Mouse (Mus musculus) gastrocnemius, adult 2 months (tissue): ENCODE results near the gene Birc3. TPM values are rescaled to one million over a fixed set of nuclear protein-coding genes. Genes with fewer than 3 reads are reported as not detected.
"Not testable (repeated sequence)": the region's sequence is repeated elsewhere in the genome, so short reads cannot be mapped to it uniquely, and the experiment has no call there.

Experiments
- DNase-seq: peaks from one replicate; pipeline ENCODE4 v3.0.0; 2022
- H3K27ac ChIP-seq: fragments of 200-600 bp; 2 replicates; pipeline ENCODE4 v1.8.1; 2022; ENCODE audit warnings: mild to moderate bottlenecking
- H3K4me3 ChIP-seq: fragments of 200-600 bp; 2 replicates; pipeline ENCODE4 v1.8.1; 2022; ENCODE audit warnings: mild to moderate bottlenecking, moderate library complexity
- CTCF ChIP-seq: fragments of 200-600 bp; IDR thresholded peaks from 2 replicates; pipeline ENCODE4 v1.8.1; 2022; ENCODE audit warnings: antibody characterized with exemption, mild to moderate bottlenecking, moderate library complexity
- intact Hi-C: fragments of 180-260 bp; cut with DNase I; formaldehyde crosslinking; loops from one replicate; pipeline ENCODE4 v1.15.1; 2025
- total RNA-seq, 2 experiments: library from RNA; stranded (reverse); gene quantifications; 2 replicates each; pipeline ENCODE4 v1.2.3; 2021

The Birc3 gene
- total RNA-seq, 2 experiments from 2014 or later, result 6.0 to 8.8 TPM

DNA sequence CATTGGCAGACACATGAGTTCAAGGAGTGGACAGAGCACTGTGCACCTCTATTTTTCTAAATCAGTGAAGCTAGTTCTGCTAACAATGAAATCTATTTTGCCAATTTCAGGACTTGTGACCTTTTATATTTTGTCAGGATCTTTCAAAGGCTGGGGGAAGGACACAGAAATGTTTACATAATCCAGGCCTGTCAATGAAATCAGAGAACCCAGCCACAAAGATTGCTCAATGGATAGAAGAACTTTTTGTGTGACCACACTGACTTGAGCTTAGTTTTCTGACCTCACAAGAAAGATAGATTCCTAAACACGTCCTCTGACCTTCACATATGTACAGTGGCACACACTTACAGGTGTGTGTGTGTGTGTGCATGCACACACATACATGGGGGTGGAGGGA, 18.2 kb upstream of the Birc3 start:
- no peak for TF ChIP-seq CTCF
- Histone ChIP-seq H3K4me3 (no peak overlapping the region), H3K27ac (no peak overlapping the region)
- no peak for DNase-seq
- intact Hi-C loops, result no loop called here

DNA sequence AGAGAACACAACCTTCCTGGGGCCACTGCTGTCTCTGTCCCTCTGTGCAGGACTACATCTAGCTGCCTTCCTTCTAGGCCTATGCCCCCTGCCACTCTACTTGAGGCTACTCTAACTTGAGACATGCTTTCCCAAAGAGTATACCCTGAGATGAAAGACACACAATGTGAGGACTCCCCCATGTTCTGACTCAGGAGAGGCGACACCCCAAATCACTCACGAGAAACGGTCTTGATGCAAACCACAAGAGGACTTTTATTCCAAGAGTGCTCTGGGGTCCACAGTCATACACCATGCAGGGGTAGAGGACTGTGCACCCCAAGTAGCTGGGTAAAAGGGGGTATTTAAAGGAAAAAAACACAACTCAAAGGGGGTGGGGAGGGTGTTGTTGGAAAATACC, 11.4 kb upstream of the Birc3 start:
- H3K4me3 ChIP-seq, result no peak overlapping the region
- no peak for TF ChIP-seq CTCF
- intact Hi-C loops, result no loop called here
- H3K27ac ChIP-seq, result no peak overlapping the region
- DNase-seq, result no peak

DNA sequence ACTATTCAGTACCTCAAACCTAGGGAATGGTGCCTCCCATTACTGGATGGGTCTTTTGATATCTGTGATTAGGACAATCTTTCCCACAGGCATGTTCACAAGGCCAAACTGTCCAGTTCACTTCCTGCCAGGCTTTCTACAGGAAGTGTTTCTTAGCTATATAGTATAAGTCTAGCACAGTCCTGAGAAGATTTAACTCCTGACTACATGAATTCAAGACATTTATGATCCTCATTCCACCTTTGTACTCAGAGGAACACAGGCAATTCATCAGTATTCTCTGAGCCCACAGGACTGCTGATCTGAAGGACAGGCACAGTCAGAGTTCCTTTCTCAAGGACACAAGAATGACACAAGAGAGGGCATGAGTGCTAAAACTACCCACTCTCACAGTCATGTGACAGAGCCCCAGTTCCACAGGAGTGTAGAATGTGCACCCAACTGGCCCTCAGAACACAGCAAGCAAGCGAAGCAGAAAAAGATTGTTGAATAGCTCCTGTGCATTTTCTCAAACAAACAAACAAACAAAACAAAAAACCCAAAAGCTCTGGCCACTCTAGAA, 9.4 kb upstream of the Birc3 start:
- no peak overlapping the region for H3K27ac ChIP-seq
- no peak overlapping the region for H3K4me3 ChIP-seq
- no peak for TF ChIP-seq CTCF
- intact Hi-C loops, result no loop called here
- no peak for DNase-seq

DNA sequence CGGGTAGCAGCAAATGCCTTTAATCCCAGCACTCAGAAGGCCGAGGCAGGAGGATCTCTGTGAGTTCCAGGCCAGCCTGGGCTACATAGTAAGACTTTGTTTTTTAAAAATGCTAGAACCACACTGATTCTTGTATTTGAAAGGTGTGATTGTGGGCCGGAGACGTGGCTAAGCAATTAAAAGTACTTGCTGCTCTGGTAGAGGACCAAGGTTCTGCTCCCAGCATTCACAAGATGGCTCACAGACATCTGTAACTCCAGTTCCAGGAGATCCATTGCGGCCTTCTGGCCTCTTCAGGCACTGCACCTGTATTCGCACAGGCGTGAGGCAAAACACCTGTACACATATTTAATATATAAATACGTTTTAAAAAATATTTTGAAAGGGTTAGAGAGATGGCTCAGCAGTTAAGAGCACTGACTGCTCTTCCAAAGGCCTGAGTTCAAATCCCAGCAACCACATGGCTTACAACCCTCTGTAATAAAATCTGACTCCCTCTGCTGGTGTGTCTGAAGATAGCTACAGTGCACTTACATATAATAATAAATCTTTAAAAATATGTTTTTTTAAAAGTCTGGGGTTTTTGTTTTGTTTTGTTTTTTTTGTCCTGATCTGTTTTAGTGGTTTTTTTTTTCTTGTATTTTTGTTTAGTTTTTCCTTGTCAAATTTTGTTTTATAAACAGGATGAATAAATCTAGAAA, 675 bp upstream of the Birc3 start:
- DNase-seq, result no peak
- H3K27ac ChIP-seq, result peak overlapping the region; percentile 96
- TF ChIP-seq CTCF, result peak; percentile 24; the same call in 1 of the 2 replicates
- H3K4me3 ChIP-seq, result peak overlapping the region; percentile 93
- intact Hi-C loops, result loop anchor here (2.0 kb wide), 1 partner anchor 37 kb away; the partner anchor contains the start of gene Birc2

DNA sequence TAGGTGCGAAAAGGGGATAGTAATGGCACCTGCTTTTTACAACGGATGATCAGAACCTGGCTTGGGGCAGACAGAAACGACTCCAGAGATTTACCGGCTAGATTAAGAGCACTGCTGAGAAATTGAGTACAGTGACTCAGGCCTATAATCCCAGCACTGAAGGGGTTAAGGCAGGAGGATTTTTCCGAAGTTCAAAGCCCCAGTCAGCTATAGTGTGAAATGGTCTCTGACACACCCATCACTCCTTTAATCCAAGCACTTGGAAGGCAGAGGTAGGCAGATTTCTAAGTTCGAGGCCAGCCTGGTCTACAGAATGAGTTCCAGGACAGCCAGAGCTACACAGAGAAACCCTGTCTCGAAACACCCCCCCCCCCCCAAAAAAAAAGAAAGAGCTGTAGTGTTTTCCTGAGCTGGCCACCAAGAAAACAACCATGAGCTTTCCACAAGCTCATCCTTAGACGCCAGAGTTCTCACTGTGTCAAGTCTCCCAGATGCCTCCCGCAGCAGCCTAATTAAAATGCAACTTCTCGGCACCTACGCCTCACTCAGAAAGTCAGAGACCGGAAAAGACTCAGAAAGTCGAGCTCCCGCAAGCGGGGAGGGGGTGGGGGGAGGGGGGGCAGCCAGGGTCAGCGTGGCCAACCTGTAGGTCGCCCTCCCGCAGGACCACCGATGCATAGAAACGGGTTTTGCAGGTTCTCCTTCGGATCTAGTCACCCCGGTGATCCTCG, 777 bp downstream of the Birc3 start:
- TF ChIP-seq CTCF, result no peak
- intact Hi-C loops, result loop anchor here (2.0 kb wide), 1 partner anchor 35 kb away; the partner anchor contains the start of gene Birc2

DNA sequence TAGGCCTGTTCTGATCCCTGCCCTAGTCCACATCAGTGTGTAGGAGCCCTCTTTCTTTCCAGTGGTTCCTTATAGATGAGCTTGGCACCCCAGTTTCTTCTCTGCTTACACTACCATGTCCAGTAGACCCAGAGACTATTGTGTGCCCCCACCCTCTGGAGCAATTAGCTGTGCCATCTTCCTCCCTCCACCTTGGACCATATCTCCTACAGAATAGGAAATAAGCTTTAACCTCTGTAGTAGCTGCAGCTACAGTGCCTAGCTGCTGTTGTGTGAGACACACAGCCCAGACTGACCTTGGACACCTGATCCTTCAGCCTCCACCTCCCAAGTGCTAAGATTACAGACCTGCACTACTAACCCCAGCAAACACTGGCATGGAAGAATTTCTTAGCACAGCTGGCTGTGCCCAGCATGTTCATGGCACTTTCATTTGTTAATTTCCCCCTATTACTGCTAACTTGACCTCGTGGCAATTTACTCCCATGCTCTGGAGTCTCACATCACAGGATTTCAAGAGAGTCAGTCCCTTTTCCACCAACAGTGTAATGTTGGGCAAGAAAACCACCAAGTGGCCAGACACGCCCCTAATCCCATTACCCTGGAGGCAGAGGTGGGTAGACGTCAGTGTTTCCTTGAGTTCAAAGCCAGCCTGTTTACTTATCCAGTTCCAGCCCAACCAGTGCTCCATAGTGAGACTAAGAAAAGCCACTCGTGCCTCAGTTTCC, 1.5 kb downstream of the Birc3 start:
- H3K27ac ChIP-seq, result peak overlapping the region; percentile 96
- DNase-seq, result peak; percentile 26
- TF ChIP-seq CTCF, result no peak
- H3K4me3 ChIP-seq, result peak overlapping the region; percentile 93
- intact Hi-C loops, result loop anchor here (2.0 kb wide), 1 partner anchor 35 kb away; the partner anchor contains the start of gene Birc2

More for the DNA sequence above, 777 bp downstream of the Birc3 start:
- Histone ChIP-seq H3K4me3 (peak overlapping the region; percentile 93), H3K27ac (peak overlapping the region; percentile 96)
- no peak for DNase-seq

DNA sequence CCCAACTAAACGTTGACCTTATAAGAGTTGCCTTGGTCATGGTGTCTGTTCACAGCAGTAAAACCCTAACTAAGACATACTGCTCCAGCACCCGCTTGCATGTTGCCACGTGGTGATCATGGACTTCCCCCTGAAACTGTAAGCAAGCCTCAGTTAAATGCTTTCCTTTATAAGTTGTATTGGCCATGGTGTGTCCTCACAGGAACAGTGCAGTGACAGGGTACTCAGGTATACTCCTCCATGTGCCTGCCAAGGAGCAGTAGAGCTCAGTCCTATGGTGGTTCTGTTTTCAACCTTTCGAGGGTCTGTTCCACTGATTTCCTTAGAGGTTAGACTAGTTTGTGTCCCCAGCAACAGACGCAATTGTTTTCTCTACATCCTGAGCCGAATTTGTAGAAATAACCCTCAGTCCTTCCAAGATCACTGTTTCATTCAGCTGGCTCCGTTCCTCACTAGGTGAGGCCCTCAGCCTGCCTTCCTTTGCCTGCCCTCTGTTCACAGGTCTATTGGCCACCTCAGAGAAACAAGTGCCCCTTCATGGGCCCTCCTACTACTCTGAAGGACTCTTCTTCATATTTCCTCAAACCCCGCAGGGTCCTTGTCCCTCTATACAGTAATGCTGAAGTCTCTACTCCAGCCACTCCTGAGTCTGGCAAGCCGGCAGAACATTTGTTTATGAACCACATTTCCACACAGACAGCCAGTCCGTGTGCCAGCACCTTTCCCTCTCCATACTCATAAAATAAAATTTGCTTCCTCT, 2.2 kb downstream of the Birc3 start:
- no peak for DNase-seq
- intact Hi-C loops, result no loop called here
- Histone ChIP-seq H3K27ac (peak overlapping the region; percentile 96), H3K4me3 (peak overlapping the region; percentile 93)
- no peak for TF ChIP-seq CTCF

DNA sequence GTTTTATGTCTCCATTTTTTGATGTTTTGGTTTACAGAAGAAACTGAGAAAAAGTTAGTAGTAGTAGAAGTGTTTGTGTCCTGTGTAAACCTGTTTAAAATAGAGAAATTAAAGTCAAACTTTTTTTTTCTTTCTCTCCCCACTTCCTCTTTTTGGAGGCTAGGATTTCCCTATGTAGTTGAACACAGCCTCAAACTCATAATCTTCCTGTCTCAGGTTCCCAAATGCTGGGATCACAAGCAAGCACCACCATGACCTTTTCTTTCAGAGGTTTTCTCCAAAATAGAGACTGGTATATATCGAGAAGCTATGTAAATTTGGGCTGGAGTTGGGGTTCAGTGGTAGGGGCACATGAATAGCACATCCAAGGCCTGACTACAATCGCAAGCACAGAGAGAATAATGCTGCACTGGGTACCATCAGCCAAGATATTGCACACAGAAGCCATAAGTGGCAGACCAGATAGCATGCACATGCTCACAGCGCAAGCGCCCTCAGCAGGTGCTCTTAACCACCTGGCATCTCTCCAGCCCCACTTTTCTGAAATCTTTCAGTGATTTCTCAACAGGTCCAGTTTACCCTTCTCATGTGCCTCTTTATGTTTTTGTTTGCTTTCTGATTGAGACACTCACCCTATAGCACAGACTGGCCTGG, 4.0 kb downstream of the Birc3 start:
- TF ChIP-seq CTCF, result no peak
- no peak overlapping the region for H3K4me3 ChIP-seq
- H3K27ac ChIP-seq, result peak overlapping the region; percentile 24
- no peak for DNase-seq
- intact Hi-C loops, result no loop called here

DNA sequence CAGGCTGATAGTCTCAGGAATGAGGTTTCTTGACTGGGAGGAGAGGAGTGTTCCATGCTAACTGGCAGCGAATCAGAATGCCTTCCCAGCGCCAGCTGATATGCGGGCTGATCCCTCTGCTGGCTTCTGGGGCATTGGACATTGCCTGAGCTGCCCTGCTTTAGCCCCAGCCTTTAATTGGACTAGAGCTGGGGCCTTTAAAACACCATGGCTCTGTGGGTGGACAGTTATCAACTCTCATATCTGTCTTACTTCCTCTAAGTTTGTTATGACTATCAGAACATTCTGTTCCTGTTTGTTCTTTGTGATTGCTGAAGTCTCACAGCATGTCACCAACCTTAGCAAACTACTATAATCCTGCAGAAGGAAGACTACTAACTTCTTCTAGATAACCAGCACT, 5.0 kb downstream of the Birc3 start:
- TF ChIP-seq CTCF, result no peak
- Histone ChIP-seq H3K4me3 (no peak overlapping the region), H3K27ac (no peak overlapping the region)
- DNase-seq, result peak; percentile 20
- intact Hi-C loops, result no loop called here

DNA sequence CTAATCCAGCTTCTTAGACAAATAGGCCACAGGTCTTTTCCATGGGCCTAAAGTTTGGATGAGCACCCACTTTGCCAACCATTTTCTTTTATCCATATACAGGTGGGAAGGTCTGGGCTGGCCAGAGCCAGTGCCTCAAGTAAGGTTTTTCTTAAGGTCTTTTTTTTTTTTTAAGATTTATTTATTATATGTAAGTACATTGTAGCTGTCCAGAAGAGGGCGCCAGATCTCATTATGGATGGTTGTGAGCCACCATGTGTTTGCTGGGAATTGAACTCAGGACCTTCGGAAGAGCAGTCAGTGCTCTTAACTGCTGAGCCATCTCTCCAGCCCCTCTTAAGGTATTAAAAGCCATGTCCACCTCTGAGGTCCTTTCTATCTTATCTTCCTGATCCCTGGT, 6.0 kb downstream of the Birc3 start:
- DNase-seq, H3K27ac ChIP-seq, H3K4me3 ChIP-seq, intact Hi-C loops: not testable (repeated sequence)
- peak; percentile 16; the same call in 1 of the 2 replicates for TF ChIP-seq CTCF

DNA sequence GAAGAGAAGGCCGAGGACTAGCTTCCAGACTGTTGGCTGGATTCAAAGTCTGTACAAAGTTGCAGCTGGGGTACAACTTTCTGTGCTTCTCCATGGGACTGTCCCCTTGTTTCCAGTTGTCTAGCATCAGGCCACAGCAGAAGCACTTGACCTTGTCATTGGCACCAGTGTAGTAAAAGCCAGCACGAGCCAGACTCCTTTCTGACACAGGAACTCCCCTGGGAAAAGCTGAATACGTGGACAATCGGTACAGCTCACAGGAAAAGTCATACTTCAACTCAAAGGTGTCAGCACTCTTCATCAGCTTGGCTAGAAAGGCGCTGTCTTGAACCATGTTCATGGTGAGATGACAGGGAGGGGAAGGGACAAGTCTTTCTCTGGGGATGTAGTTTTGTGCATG, 12.0 kb downstream of the Birc3 start:
- Histone ChIP-seq H3K4me3 (no peak overlapping the region), H3K27ac (no peak overlapping the region)
- DNase-seq, result no peak
- intact Hi-C loops, result no loop called here
- TF ChIP-seq CTCF, result no peak
